Mouse (Mus musculus) testis, postnatal 14 days (tissue): ENCODE measurements around the gene Ndufa4.
"Not testable (repeated sequence)": the region's sequence is repeated elsewhere in the genome, so short reads cannot be mapped to it uniquely, and the experiment has no call there.

ENCODE experiments used
- DNase-seq: peaks from one replicate; pipeline ENCODE4 v3.0.0; 2021; ENCODE audit warnings: low spot score

Ndufa4 gene

GRCm38 (mm10) chr6:11907269-11908032 is at the start of gene Ndufa4, which contains the start of gene Phf14:
TSS of gene Ndufa4 (minus strand) at chr6:11907497.
TSS of gene Phf14 (plus strand) at chr6:11907809.
- DNase-seq = peak; percentile 91

GRCm38 (mm10) chr6:11948100-11948499 is 40.8 kb upstream of the Ndufa4 start:
- no peak for DNase-seq

- DNase-seq = no peak
These were observed 34.8 kb upstream of the Ndufa4 start for GRCm38 (mm10) chr6:11942089-11942488.

GRCm38 (mm10) chr6:11940895-11941294 is 33.6 kb upstream of the Ndufa4 start:
- no peak for DNase-seq

- no peak for DNase-seq
These were observed 26.1 kb upstream of the Ndufa4 start for GRCm38 (mm10) chr6:11933403-11933802.

- no peak for DNase-seq
These were observed 20.2 kb upstream of the Ndufa4 start for GRCm38 (mm10) chr6:11927485-11927884.

- peak; percentile 46 for DNase-seq
These were observed 18.8 kb upstream of the Ndufa4 start for GRCm38 (mm10) chr6:11926082-11926595.

GRCm38 (mm10) chr6:11925496-11926041 is 18.3 kb upstream of the Ndufa4 start:
- peak; percentile 88 for DNase-seq

GRCm38 (mm10) chr6:11908170-11908569 is 873 bp upstream of the Ndufa4 start:
- no peak for DNase-seq

GRCm38 (mm10) chr6:11906890-11907268 is 418 bp downstream of the Ndufa4 start:
- DNase-seq = no peak

- no peak for DNase-seq
These were observed 6.4 kb downstream of the Ndufa4 start for GRCm38 (mm10) chr6:11900809-11901310.

GRCm38 (mm10) chr6:11875364-11875763 is 31.9 kb downstream of the Ndufa4 start:
- DNase-seq = not testable (repeated sequence)
